Mouse (Mus musculus): ENCODE results near the gene Otud6a.
A peak's percentile ranks its signal among the peaks of the same experiment; 100 is the strongest.
"Not testable (repeated sequence)": the region's sequence is repeated elsewhere in the genome, so short reads cannot be mapped to it uniquely, and the experiment has no call there.

Otud6a gene

GRCm38 (mm10) chrX:100428693-100429092 is at the start of gene Otud6a:
Gene Otud6a (plus strand): TSS chrX:100429013.
- no peak for DNase-seq (ENCODE audit: low read depth, low spot score)
- Histone ChIP-seq H3K36me3 (ENCODE audit: control insufficient read depth, insufficient read depth, low read length, poor library complexity, severe bottlenecking) (no peaks in the 10 kb centered on the region), H3K27me3 (ENCODE audit: control insufficient read depth, insufficient read depth, low read length, poor library complexity, severe bottlenecking) (no peaks in the 10 kb centered on the region)

GRCm38 (mm10) chrX:100389887-100390286 is 38.9 kb upstream of the Otud6a start:
- no peaks in the 10 kb centered on the region for H3K36me3 ChIP-seq (ENCODE audit: control insufficient read depth, insufficient read depth, low read length, poor library complexity, severe bottlenecking)
- H3K27me3 ChIP-seq (ENCODE audit: control insufficient read depth, insufficient read depth, low read length, poor library complexity, severe bottlenecking), result no peaks in the 10 kb centered on the region
- no peak for DNase-seq (ENCODE audit: low read depth, low spot score)

- Histone ChIP-seq H3K36me3 (ENCODE audit: control insufficient read depth, insufficient read depth, low read length, poor library complexity, severe bottlenecking) (no peaks in the 10 kb centered on the region), H3K27me3 (ENCODE audit: control insufficient read depth, insufficient read depth, low read length, poor library complexity, severe bottlenecking) (no peaks in the 10 kb centered on the region)
- peak; percentile 0 for DNase-seq (ENCODE audit: low read depth, low spot score)
These were observed 36.5 kb upstream of the Otud6a start for GRCm38 (mm10) chrX:100392304-100392703.

- no peaks in the 10 kb centered on the region for H3K36me3 ChIP-seq (ENCODE audit: control insufficient read depth, insufficient read depth, low read length, poor library complexity, severe bottlenecking)
- no peak for DNase-seq (ENCODE audit: low read depth, low spot score)
- no peaks in the 10 kb centered on the region for H3K27me3 ChIP-seq (ENCODE audit: control insufficient read depth, insufficient read depth, low read length, poor library complexity, severe bottlenecking)
These were observed 34.5 kb upstream of the Otud6a start for GRCm38 (mm10) chrX:100394223-100394861.

GRCm38 (mm10) chrX:100395026-100395425 is 33.8 kb upstream of the Otud6a start:
- Histone ChIP-seq H3K36me3 (ENCODE audit: control insufficient read depth, insufficient read depth, low read length, poor library complexity, severe bottlenecking) (no peaks in the 10 kb centered on the region), H3K27me3 (ENCODE audit: control insufficient read depth, insufficient read depth, low read length, poor library complexity, severe bottlenecking) (no peaks in the 10 kb centered on the region)
- no peak for DNase-seq (ENCODE audit: low read depth, low spot score)

- no peak for DNase-seq (ENCODE audit: low read depth, low spot score)
- Histone ChIP-seq H3K27me3 (ENCODE audit: control insufficient read depth, insufficient read depth, low read length, poor library complexity, severe bottlenecking) (no peaks in the 10 kb centered on the region), H3K36me3 (ENCODE audit: control insufficient read depth, insufficient read depth, low read length, poor library complexity, severe bottlenecking) (no peaks in the 10 kb centered on the region)
These were observed 27.9 kb upstream of the Otud6a start for GRCm38 (mm10) chrX:100400900-100401299.

GRCm38 (mm10) chrX:100401657-100402056 is 27.2 kb upstream of the Otud6a start:
- no peak for DNase-seq (ENCODE audit: low read depth, low spot score)
- Histone ChIP-seq H3K27me3 (ENCODE audit: control insufficient read depth, insufficient read depth, low read length, poor library complexity, severe bottlenecking) (no peaks in the 10 kb centered on the region), H3K36me3 (ENCODE audit: control insufficient read depth, insufficient read depth, low read length, poor library complexity, severe bottlenecking) (no peaks in the 10 kb centered on the region)

- H3K36me3 ChIP-seq (ENCODE audit: control insufficient read depth, insufficient read depth, low read length, poor library complexity, severe bottlenecking), result no peaks in the 10 kb centered on the region
- no peak for DNase-seq (ENCODE audit: low read depth, low spot score)
- no peaks in the 10 kb centered on the region for H3K27me3 ChIP-seq (ENCODE audit: control insufficient read depth, insufficient read depth, low read length, poor library complexity, severe bottlenecking)
These were observed 19.6 kb upstream of the Otud6a start for GRCm38 (mm10) chrX:100409245-100409644.

GRCm38 (mm10) chrX:100432311-100432710 is 3.5 kb downstream of the Otud6a start:
- no peak for DNase-seq (ENCODE audit: low read depth, low spot score)
- H3K36me3 ChIP-seq (ENCODE audit: control insufficient read depth, insufficient read depth, low read length, poor library complexity, severe bottlenecking), result no peaks in the 10 kb centered on the region

GRCm38 (mm10) chrX:100442617-100443016 is 13.8 kb downstream of the Otud6a start, which contains the start of gene Awat2:
Gene Awat2 (minus strand): TSS chrX:100442717.
- not testable (repeated sequence) for DNase-seq (ENCODE audit: low read depth, low spot score); H3K27me3 ChIP-seq (ENCODE audit: control insufficient read depth, insufficient read depth, low read length, poor library complexity, severe bottlenecking); H3K36me3 ChIP-seq (ENCODE audit: control insufficient read depth, insufficient read depth, low read length, poor library complexity, severe bottlenecking)

More at GRCm38 (mm10) chrX:100432311-100432710, 3.5 kb downstream of the Otud6a start:
- no peaks in the 10 kb centered on the region for H3K27me3 ChIP-seq (ENCODE audit: control insufficient read depth, insufficient read depth, low read length, poor library complexity, severe bottlenecking)

GRCm38 (mm10) chrX:100443532-100443931 is 14.7 kb downstream of the Otud6a start:
- no peaks in the 10 kb centered on the region for H3K27me3 ChIP-seq (ENCODE audit: control insufficient read depth, insufficient read depth, low read length, poor library complexity, severe bottlenecking)
- peak; percentile 44 for DNase-seq (ENCODE audit: low read depth, low spot score)
- H3K36me3 ChIP-seq (ENCODE audit: control insufficient read depth, insufficient read depth, low read length, poor library complexity, severe bottlenecking), result no peaks in the 10 kb centered on the region

- Histone ChIP-seq H3K27me3 (ENCODE audit: control insufficient read depth, insufficient read depth, low read length, poor library complexity, severe bottlenecking) (no peaks in the 10 kb centered on the region), H3K36me3 (ENCODE audit: control insufficient read depth, insufficient read depth, low read length, poor library complexity, severe bottlenecking) (no peaks in the 10 kb centered on the region)
- no peak for DNase-seq (ENCODE audit: low read depth, low spot score)
These were observed 39.2 kb downstream of the Otud6a start for GRCm38 (mm10) chrX:100468047-100468446.

GRCm38 (mm10) chrX:100470126-100470525 is 41.3 kb downstream of the Otud6a start:
- DNase-seq (ENCODE audit: low read depth, low spot score), result no peak
- Histone ChIP-seq H3K27me3 (ENCODE audit: control insufficient read depth, insufficient read depth, low read length, poor library complexity, severe bottlenecking) (no peaks in the 10 kb centered on the region), H3K36me3 (ENCODE audit: control insufficient read depth, insufficient read depth, low read length, poor library complexity, severe bottlenecking) (no peaks in the 10 kb centered on the region)

- DNase-seq (ENCODE audit: low read depth, low spot score), result no peak
- Histone ChIP-seq H3K36me3 (ENCODE audit: control insufficient read depth, insufficient read depth, low read length, poor library complexity, severe bottlenecking) (no peaks in the 10 kb centered on the region), H3K27me3 (ENCODE audit: control insufficient read depth, insufficient read depth, low read length, poor library complexity, severe bottlenecking) (no peaks in the 10 kb centered on the region)
These were observed 42.7 kb downstream of the Otud6a start for GRCm38 (mm10) chrX:100471491-100471890.

- DNase-seq (ENCODE audit: low read depth, low spot score), result no peak
- Histone ChIP-seq H3K36me3 (ENCODE audit: control insufficient read depth, insufficient read depth, low read length, poor library complexity, severe bottlenecking) (no peaks in the 10 kb centered on the region), H3K27me3 (ENCODE audit: control insufficient read depth, insufficient read depth, low read length, poor library complexity, severe bottlenecking) (no peaks in the 10 kb centered on the region)
These were observed 46.9 kb downstream of the Otud6a start for GRCm38 (mm10) chrX:100475569-100476223.

Data from splenic B cell, adult 2 months (primary cell).